Mouse (Mus musculus) brain, embryonic 14.5 days (tissue): ENCODE measurements at regions not wholly inside any gene's neighbourhood (a gene's known extent, or its start where the extent isn't known, plus 50 kb on each side); places are given as distances from the start of the nearest gene placed in this dataset.

ENCODE experiments used
- CTCF ChIP-seq: fragments of 200-500 bp; IDR thresholded peaks from 2 replicates; pipeline ENCODE4 v1.5.1; 2012; ENCODE audit warnings: inconsistent platforms, mild to moderate bottlenecking, moderate library complexity, borderline replicate concordance; ENCODE audit not compliant: insufficient read depth, insufficient read length; ENCODE audit errors: extremely low read depth
- POLR2A ChIP-seq: fragments of 200-500 bp; IDR thresholded peaks from 2 replicates; pipeline ENCODE4 v1.6.1; 2012; ENCODE audit warnings: mild to moderate bottlenecking, inconsistent platforms, borderline replicate concordance; ENCODE audit not compliant: poor library complexity, insufficient read depth, insufficient read length, severe bottlenecking; ENCODE audit errors: extremely low read depth

GRCm38 (mm10) chr9:30539858-30540257 is 113.0 kb downstream of the Snx19 start:
- no peak for TF ChIP-seq CTCF
- TF ChIP-seq POLR2A = no peak
